8 mouse cellular contexts compared by ENCODE assay signal in the genomic region with DNA sequence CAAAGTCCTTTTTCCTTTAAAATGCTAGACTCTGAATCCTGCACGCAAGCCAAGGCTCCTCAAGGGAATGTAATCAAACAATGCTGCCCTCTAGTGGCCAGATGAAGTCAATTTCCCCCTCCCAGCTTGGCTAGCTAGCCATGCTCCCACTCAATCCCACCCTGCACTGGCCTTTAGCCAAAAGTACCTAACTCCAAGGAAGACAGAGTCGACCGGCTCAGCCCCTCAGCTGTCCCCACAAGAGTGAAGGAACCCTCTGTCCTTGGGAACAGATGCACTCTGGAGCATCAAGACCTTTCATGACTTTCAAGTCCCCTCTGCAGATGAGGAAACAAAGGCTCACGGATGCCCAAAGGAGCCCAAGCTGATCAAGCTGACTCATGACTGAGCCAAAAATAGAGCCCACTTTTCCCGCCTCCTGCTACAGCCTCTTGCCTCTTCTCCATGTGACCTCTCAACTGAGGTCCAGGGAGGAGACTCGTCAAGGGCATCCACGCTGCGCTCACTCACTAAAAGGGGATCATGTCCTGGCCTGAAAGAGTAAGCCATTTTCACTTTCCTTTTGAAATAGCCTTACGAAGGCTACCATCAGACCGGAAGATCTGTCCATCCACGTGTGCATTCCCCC. TPM values are rescaled to one million over a fixed set of nuclear protein-coding genes. Genes with fewer than 3 reads are reported as not detected.
DNase-seq lines count a peak whose midpoint lies in the region; ATAC-seq and TF ChIP-seq lines count a peak whose summit lies in the region.

No protein-coding gene starts in this region.

- peak; percentile 57; the same call in 1 of the 2 replicates for TF ChIP-seq CTCF in G1E (IDR thresholded peaks at IDR 0.05; ENCODE audit: low read depth, low read length)

- H3K27me3 ChIP-seq in G1E (ENCODE audit: insufficient read depth, low read length) = no peaks in the 10 kb centered on the region
- H3K27me3 ChIP-seq in limb, embryonic 14.5 days (ENCODE audit: control insufficient read depth, insufficient read depth, low read length) = no peaks in the 10 kb centered on the region

- no peaks in the 10 kb centered on the region for H3K9me3 ChIP-seq in G1E (replicated peaks)
- H3K9me3 ChIP-seq in limb, embryonic 14.5 days (ENCODE audit: control insufficient read depth, low read length) = no peaks in the 10 kb centered on the region

- H3K36me3 ChIP-seq in G1E (replicated peaks) = peaks cover 93% of the 10 kb centered on the region
- H3K36me3 ChIP-seq in limb, embryonic 14.5 days (ENCODE audit: control insufficient read depth, insufficient read depth, low read length) = peaks cover 3% of the 10 kb centered on the region; the same call in 1 of the 2 replicates

- H3K27ac ChIP-seq in limb, embryonic 14.5 days (replicated peaks; ENCODE audit: low read depth, low read length) = no peak overlapping the region

- H3K4me1 ChIP-seq in G1E (ENCODE audit: insufficient read depth, low read depth, low read length) = peaks cover 21% of the 10 kb centered on the region
- H3K4me1 ChIP-seq in limb, embryonic 14.5 days (ENCODE audit: control insufficient read depth, insufficient read depth, low read length) = peaks cover 4% of the 10 kb centered on the region; the same call in 1 of the 2 replicates

- ATAC-seq in G1E (ENCODE audit: extremely low read depth, insufficient number of reproducible peaks, low FRiP score, poor library complexity, severe bottlenecking) = 0 out of 2 replicates have a peak, but pooled peaks have one; percentile 24
- peak; percentile 36; the same call in 1 of the 2 replicates for ATAC-seq in frontal cortex, adult (ENCODE audit: low TSS enrichment)
- ATAC-seq in limb, embryonic 14.5 days (ENCODE audit: low FRiP score, low read depth) = peak; percentile 64; the same call in 1 of the 2 replicates

- no peak overlapping the region for H3K4me3 ChIP-seq in G1E (ENCODE audit: low read depth, low read length)
- H3K4me3 ChIP-seq in limb, embryonic 14.5 days (replicated peaks; ENCODE audit: low read length) = no peak overlapping the region

- H3K9ac ChIP-seq in limb, embryonic 14.5 days (ENCODE audit: low read depth, low read length, severe bottlenecking) = no peak overlapping the region

- no peak overlapping the region for H3K4me2 ChIP-seq in limb, embryonic 14.5 days (replicated peaks; ENCODE audit: low read depth, low read length, severe bottlenecking)

- DNase-seq in 3T3-L1 (ENCODE audit: low read depth, low spot score) (peak; percentile 74), G1E (ENCODE audit: low spot score) (peak; percentile 67)
- DNase-seq in cerebellum, adult 8-10 months = peak; percentile 83
- peak; percentile 78 for DNase-seq in induced T-regulatory cell, adult 2 months (ENCODE audit: low read depth)
- DNase-seq in limb, embryonic 14.5 days (ENCODE audit: low spot score) = peak; percentile 82
- DNase-seq in neural tube, embryonic 10.5 days (ENCODE audit: extremely low spot score, low spot score) = peak; percentile 71
- DNase-seq in thymus, postnatal 10 days (ENCODE audit: low spot score in 2 of 2) = peak; percentile 37 to 73

- TF ChIP-seq POLR2A in limb, embryonic 14.5 days (IDR thresholded peaks at IDR 0.05; ENCODE audit: borderline replicate concordance, extremely low read depth, insufficient read depth, insufficient read length) = no peak

- WGBS in limb, embryonic 14.5 days = 60% methylated on average over 11 of the region's 11 CpGs

RNA-seq across cellular contexts. Expression of gene Sergef, which starts 32.1 kb away (rescaled TPM):
- 13.0 and 14.9 TPM in 2 replicates for total RNA-seq in G1E (2014; fragmentation: Nextera tagmentation)
- 36.2 and 36.5 TPM in 2 replicates for total RNA-seq in G1E (2017)
- 9.5 and 10.9 TPM in 2 replicates for polyA plus RNA-seq in G1E (2012)
- polyA plus RNA-seq in limb, embryonic 14.5 days (2012; rRNA removed) = 12.2 and 12.8 TPM in 2 replicates
- 12.8 and 13.1 TPM in 2 replicates for polyA plus RNA-seq in limb, embryonic 14.5 days (2014; fragmentation: Nextera tagmentation; extraction: Ambion mirVana)
